Mouse (Mus musculus): Measurements from ENCODE around the gene Grin2d. TPM values are rescaled to one million over a fixed set of nuclear protein-coding genes. Genes with fewer than 3 reads are reported as not detected.
A peak's percentile ranks its signal among the peaks of the same experiment; 100 is the strongest.

Gene Grin2d
- polyA plus RNA-seq, 2 experiments = 0.61 to 4.9 TPM

DNA sequence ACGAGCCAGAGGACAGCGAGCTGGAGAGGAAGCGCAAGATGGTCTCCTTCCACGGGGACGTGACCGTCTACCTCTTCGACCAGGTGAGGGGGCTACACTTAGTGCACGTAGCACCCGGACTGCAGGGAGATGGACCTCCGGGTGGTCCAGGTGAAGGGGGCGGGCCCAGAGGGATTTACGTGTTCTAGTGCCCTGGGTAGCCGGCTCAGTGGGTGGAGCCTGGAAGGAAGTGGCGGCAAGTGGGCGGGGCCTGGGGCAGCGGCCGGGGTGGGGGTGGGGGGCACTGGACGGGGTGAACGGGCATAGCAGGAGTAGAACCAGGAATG, 79.7 kb downstream of the Grin2d start:
- Histone ChIP-seq H3K9ac (ENCODE audit: low read depth, low read length, severe bottlenecking) (peak overlapping the region; percentile 57), H3K4me2 (replicated peaks; ENCODE audit: low read depth, low read length, severe bottlenecking) (peak overlapping the region; percentile 82), H3K27ac (replicated peaks; ENCODE audit: low read depth, low read length) (no peak overlapping the region), H3K36me3 (ENCODE audit: control insufficient read depth, insufficient read depth, low read length) (peaks cover 44% of the 10 kb centered on the region), H3K4me3 (replicated peaks; ENCODE audit: low read length) (peak overlapping the region; percentile 45), H3K4me1 (ENCODE audit: control insufficient read depth, insufficient read depth, low read length) (peaks cover 22% of the 10 kb centered on the region), H3K27me3 (ENCODE audit: control insufficient read depth, insufficient read depth, low read length) (peaks cover 23% of the 10 kb centered on the region; the same call in 1 of the 2 replicates), H3K9me3 (ENCODE audit: control insufficient read depth, low read length) (no peaks in the 10 kb centered on the region; the same call in 1 of the 2 replicates)
- TF ChIP-seq POLR2A (IDR thresholded peaks at IDR 0.05; ENCODE audit: borderline replicate concordance, extremely low read depth, insufficient read depth, insufficient read length) = no peak
- 2% methylated on average over 18 of the region's 19 CpGs for WGBS
- ATAC-seq (ENCODE audit: low FRiP score, low read depth) (no peak), DNase-seq (ENCODE audit: low spot score) (no peak)

DNA sequence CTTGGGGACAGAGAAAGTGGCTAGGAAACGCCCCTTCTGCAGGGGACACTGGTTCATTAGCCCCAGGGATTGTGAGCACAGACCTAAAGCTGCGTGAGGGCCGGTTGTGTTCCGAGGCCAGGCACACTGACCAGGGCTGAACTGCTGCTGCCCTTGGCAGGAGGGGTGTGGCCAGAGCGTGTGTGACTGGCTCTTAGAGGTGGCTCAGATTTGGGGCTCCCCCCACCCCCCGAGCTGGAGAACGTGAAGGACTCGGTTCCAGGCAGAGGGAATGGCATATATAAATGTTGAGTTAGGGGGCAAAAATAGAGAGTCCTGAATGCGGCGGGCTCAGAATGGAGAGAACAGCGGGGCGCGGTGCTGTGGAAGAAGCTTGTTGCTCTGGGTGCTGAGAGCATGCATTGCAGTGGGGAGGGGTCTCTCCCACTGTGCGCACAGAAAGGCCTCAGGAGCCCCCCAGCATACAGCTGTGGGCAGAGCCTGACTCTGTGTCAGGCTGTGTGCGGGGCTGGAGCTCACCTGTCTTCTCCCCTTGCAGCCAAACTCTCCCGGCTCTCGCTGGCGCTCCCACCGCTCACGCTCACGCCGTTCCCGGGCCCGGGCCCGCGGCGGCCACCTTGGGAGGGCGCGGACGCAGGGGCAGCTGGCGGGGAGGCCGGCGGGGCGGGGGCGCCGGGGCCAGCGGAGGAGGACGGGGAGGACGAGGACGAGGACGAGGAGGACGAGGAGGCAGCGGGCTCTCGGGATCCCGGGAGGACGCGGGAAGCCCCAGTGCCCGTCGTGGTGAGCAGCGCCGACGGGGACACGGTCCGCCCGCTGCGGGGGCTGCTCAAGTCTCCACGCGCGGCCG, 80.3 kb downstream of the Grin2d start:
- Histone ChIP-seq H3K27ac (replicated peaks; ENCODE audit: low read depth, low read length) (no peak overlapping the region), H3K36me3 (ENCODE audit: control insufficient read depth, insufficient read depth, low read length) (peaks cover 47% of the 10 kb centered on the region), H3K27me3 (ENCODE audit: control insufficient read depth, insufficient read depth, low read length) (peaks cover 23% of the 10 kb centered on the region; the same call in 1 of the 2 replicates), H3K9me3 (ENCODE audit: control insufficient read depth, low read length) (no peaks in the 10 kb centered on the region; the same call in 1 of the 2 replicates), H3K4me1 (ENCODE audit: control insufficient read depth, insufficient read depth, low read length) (peaks cover 22% of the 10 kb centered on the region), H3K4me2 (replicated peaks; ENCODE audit: low read depth, low read length, severe bottlenecking) (peak overlapping the region; percentile 82), H3K4me3 (replicated peaks; ENCODE audit: low read length) (peak overlapping the region; percentile 45), H3K9ac (ENCODE audit: low read depth, low read length, severe bottlenecking) (peak overlapping the region; percentile 57)
- TF ChIP-seq POLR2A (IDR thresholded peaks at IDR 0.05; ENCODE audit: borderline replicate concordance, extremely low read depth, insufficient read depth, insufficient read length) = no peak
- ATAC-seq (ENCODE audit: low FRiP score, low read depth) (no peak), DNase-seq (ENCODE audit: low spot score) (no peak)
- 2% methylated on average over 22 of the region's 60 CpGs for WGBS

DNA sequence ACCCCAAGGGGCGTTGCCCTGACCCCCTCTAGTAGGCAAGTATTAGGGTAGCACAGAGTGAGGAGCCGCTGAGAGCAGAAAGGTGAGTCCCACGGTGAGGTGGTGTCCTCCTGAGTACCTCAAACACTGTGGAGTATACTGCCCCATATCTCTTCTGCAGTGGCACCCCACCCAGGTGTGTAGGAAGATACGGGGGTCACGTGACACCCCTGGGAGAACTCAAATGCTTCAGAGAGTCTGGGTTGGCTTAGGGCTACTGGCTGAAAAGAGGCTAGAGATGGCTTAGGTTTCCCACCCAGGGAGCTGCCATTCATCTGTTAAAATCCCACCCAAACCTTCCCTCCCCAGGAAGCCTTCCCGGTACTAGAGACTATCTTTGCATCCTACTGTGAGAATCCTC, 81.2 kb downstream of the Grin2d start:
- no peaks in the 10 kb centered on the region; the same call in 1 of the 2 replicates for H3K9me3 ChIP-seq (ENCODE audit: control insufficient read depth, low read length)
- no peak for TF ChIP-seq POLR2A (IDR thresholded peaks at IDR 0.05; ENCODE audit: borderline replicate concordance, extremely low read depth, insufficient read depth, insufficient read length)
- no peak for ATAC-seq (ENCODE audit: low FRiP score, low read depth)
- 51% methylated on average over 6 of the region's 6 CpGs for WGBS
- no peak for DNase-seq (ENCODE audit: low spot score)
- H3K27ac ChIP-seq (replicated peaks; ENCODE audit: low read depth, low read length) = no peak overlapping the region
- peaks cover 23% of the 10 kb centered on the region; the same call in 1 of the 2 replicates for H3K27me3 ChIP-seq (ENCODE audit: control insufficient read depth, insufficient read depth, low read length)
- no peak overlapping the region for H3K9ac ChIP-seq (ENCODE audit: low read depth, low read length, severe bottlenecking)
- H3K36me3 ChIP-seq (ENCODE audit: control insufficient read depth, insufficient read depth, low read length) = peaks cover 47% of the 10 kb centered on the region
- peaks cover 22% of the 10 kb centered on the region for H3K4me1 ChIP-seq (ENCODE audit: control insufficient read depth, insufficient read depth, low read length)
- no peak overlapping the region for H3K4me3 ChIP-seq (replicated peaks; ENCODE audit: low read length)
- H3K4me2 ChIP-seq (replicated peaks; ENCODE audit: low read depth, low read length, severe bottlenecking) = no peak overlapping the region

DNA sequence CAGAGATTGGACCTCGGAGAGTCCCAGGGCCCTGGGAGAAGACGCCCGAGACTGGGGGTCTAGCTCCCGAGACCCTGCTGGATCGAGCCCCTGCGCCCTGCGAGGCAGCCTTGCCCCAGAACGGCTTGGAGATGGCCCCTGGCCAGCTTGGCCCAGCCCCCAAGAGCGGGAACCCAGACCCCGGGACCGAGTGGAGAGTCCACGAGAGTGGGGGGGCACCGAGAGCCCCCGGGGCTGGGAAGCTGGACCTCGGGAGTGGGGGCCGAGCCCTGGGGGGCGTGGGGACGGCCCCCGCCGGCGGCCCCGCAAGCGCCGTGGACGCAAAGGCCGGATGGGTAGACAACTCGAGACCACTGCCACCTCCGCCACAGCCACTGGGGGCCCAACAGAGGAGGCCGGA, 83.2 kb downstream of the Grin2d start:
- peaks cover 58% of the 10 kb centered on the region for H3K36me3 ChIP-seq (ENCODE audit: control insufficient read depth, insufficient read depth, low read length)
- 96% methylated on average over 22 of the region's 29 CpGs for WGBS

DNA sequence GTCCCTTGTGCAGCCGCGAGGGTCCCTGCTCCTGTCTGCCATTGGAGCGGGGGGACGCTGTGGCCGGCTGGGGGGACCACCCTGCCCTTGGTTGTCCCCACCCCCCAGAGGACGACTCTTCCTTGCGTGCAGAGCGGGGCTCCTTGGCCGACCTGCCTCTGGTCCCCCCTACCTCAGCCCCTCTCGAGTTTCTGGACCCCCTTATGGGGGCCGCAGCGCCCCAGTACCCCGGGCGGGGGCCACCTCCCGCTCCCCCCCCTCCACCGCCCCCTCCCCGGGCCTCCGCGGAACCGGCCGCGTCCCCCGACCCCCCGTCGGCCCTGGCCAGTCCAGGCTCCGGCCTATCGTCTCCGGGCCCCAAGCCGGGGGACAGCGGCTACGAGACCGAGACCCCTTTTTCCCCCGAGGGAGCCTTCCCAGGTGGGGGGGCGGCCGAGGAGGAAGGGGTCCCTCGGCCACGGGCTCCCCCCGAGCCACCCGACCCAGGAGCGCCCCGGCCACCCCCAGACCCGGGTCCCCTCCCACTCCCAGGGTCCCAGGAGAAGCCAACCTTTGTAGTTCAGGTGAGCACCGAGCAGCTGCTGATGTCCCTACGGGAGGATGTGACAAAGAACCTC, 84.1 kb downstream of the Grin2d start:
- Histone ChIP-seq H3K27ac (replicated peaks; ENCODE audit: low read depth, low read length) (no peak overlapping the region), H3K9me3 (ENCODE audit: control insufficient read depth, low read length) (no peaks in the 10 kb centered on the region; the same call in 1 of the 2 replicates), H3K36me3 (ENCODE audit: control insufficient read depth, insufficient read depth, low read length) (peaks cover 67% of the 10 kb centered on the region), H3K9ac (ENCODE audit: low read depth, low read length, severe bottlenecking) (no peak overlapping the region), H3K4me1 (ENCODE audit: control insufficient read depth, insufficient read depth, low read length) (peaks cover 18% of the 10 kb centered on the region), H3K4me2 (replicated peaks; ENCODE audit: low read depth, low read length, severe bottlenecking) (no peak overlapping the region), H3K4me3 (replicated peaks; ENCODE audit: low read length) (no peak overlapping the region), H3K27me3 (ENCODE audit: control insufficient read depth, insufficient read depth, low read length) (peaks cover 23% of the 10 kb centered on the region; the same call in 1 of the 2 replicates)
- no peak for TF ChIP-seq POLR2A (IDR thresholded peaks at IDR 0.05; ENCODE audit: borderline replicate concordance, extremely low read depth, insufficient read depth, insufficient read length)
- DNase-seq (ENCODE audit: low spot score) (no peak), ATAC-seq (ENCODE audit: low FRiP score, low read depth) (no peak)
- WGBS = 82% methylated on average over 32 of the region's 44 CpGs

More for the DNA sequence above, 83.2 kb downstream of the Grin2d start:
- Histone ChIP-seq H3K4me1 (ENCODE audit: control insufficient read depth, insufficient read depth, low read length) (peaks cover 18% of the 10 kb centered on the region), H3K9ac (ENCODE audit: low read depth, low read length, severe bottlenecking) (no peak overlapping the region), H3K9me3 (ENCODE audit: control insufficient read depth, low read length) (no peaks in the 10 kb centered on the region; the same call in 1 of the 2 replicates), H3K27ac (replicated peaks; ENCODE audit: low read depth, low read length) (no peak overlapping the region), H3K4me2 (replicated peaks; ENCODE audit: low read depth, low read length, severe bottlenecking) (no peak overlapping the region), H3K4me3 (replicated peaks; ENCODE audit: low read length) (no peak overlapping the region), H3K27me3 (ENCODE audit: control insufficient read depth, insufficient read depth, low read length) (peaks cover 23% of the 10 kb centered on the region; the same call in 1 of the 2 replicates)
- TF ChIP-seq POLR2A (IDR thresholded peaks at IDR 0.05; ENCODE audit: borderline replicate concordance, extremely low read depth, insufficient read depth, insufficient read length) = no peak
- ATAC-seq (ENCODE audit: low FRiP score, low read depth) = no peak
- no peak for DNase-seq (ENCODE audit: low spot score)
